Mouse (Mus musculus): ENCODE results near the gene Olfr61. TPM values are rescaled to one million over a fixed set of nuclear protein-coding genes. Genes with fewer than 3 reads are reported as not detected.
"Not testable (repeated sequence)": the region's sequence is repeated elsewhere in the genome, so short reads cannot be mapped to it uniquely, and the experiment has no call there.

Gene Olfr61
- polyA plus RNA-seq (2012; ENCODE audit: insufficient read depth, low replicate concordance): not detected in 2 replicates

DNA sequence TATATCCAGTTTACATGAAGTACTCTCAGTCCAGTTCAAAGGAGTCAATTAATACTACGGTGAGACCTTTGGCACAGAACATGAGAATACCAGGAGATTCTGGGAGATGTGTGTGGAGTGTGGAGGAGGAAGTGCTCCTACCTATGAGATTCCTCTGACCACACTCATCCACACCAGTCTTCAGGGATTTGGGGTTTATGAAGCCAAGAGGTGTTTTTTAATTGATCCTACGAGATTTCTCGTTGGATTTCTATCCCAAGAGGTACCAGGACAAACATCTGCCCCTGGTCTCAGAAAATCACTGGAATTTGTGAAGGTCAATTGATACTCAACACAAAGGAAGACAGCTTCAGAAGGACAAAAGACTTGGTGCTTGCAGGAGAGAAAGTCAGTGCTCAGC, at the start of gene Olfr61:
Olfr61 (plus strand) TSS at position 301 of the 400 bp plus-strand sequence.
- not testable (repeated sequence) for H3K36me3 ChIP-seq (replicated peaks; ENCODE audit: low read length); H3K4me3 ChIP-seq (replicated peaks); H3K9me3 ChIP-seq; H3K27me3 ChIP-seq (replicated peaks); H3K4me1 ChIP-seq

DNA sequence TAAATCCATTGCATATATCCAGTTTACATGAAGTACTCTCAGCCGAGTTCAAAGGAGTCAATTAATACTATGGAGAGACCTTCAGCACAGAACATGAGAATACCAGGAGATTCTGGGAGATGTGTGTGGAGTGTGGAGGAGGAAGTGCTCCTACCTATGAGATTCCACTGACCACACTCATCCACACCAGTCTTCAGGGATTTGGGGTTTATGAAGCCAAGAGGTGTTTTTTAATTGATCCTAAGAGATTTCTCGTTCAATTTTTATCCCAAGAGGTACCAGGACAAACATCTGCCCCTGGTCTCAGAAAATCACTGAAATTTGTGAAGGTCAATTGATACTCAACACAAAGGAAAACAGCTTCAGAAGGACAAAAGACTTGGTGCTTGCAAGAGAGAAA, 27.8 kb upstream of the Olfr61 start, which contains the start of gene Olfr46:
Olfr46 (plus strand) TSS at position 301 of the 400 bp plus-strand sequence.
- not testable (repeated sequence) for H3K9me3 ChIP-seq; H3K4me3 ChIP-seq (replicated peaks); H3K27me3 ChIP-seq (replicated peaks); H3K4me1 ChIP-seq; H3K36me3 ChIP-seq (replicated peaks; ENCODE audit: low read length)

DNA sequence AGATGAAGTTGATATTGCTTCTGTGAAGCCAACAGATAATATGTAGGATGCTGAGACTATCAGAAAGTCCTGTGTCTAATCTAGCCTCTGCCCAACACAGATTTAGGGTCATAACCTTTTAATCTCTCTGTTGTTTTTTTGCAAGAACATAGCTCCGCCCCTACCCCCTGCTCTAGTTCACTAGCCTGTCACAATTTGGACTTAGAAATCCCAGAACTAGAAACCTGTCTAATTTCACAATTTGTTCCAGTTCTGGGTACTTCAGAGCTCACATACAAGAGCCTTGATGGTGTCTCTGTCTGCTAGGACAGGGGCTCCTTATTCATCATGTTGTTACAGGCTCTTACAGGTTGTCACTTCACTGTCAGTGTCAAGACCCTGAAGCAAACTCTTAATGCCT, 1.8 kb downstream of the Olfr61 start:
- H3K4me3 ChIP-seq (replicated peaks): no peak overlapping the region
- no peaks in the 10 kb centered on the region for H3K36me3 ChIP-seq (replicated peaks; ENCODE audit: low read length)
- H3K9me3 ChIP-seq: no peaks in the 10 kb centered on the region
- no peaks in the 10 kb centered on the region for H3K27me3 ChIP-seq (replicated peaks)
- no peaks in the 10 kb centered on the region for H3K4me1 ChIP-seq
- TF ChIP-seq FLI1 (IDR thresholded peaks at IDR 0.05; ENCODE audit: low read length) (no peak), GATA1 (IDR thresholded peaks at IDR 0.05; ENCODE audit: borderline replicate concordance, low read length) (no peak)

DNA sequence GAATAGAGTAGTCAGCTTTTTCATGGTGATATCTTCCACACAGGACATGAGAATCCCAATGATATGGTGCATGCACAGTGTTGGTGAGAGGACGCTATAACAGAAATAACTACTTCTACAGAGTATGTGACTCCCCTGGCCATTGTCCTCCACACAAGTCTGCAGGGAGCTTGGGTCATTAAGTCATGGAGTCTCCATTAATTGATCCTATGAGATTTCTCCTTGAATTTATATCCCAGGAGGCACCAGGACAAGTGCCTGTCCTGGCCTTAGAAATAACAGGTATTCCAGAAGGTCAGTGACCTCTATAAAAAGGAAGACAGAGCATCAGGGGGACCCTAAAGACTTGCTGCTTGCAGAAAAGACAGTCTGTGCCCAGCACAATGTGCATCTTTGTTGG, 17.4 kb downstream of the Olfr61 start, which contains the start of gene Olfr53:
Olfr53 (plus strand) TSS at position 301 of the 400 bp plus-strand sequence.
- no peaks in the 10 kb centered on the region for H3K4me1 ChIP-seq
- TF ChIP-seq FLI1 (IDR thresholded peaks at IDR 0.05; ENCODE audit: low read length) (no peak), GATA1 (IDR thresholded peaks at IDR 0.05; ENCODE audit: borderline replicate concordance, low read length) (no peak)
- no peaks in the 10 kb centered on the region for H3K27me3 ChIP-seq (replicated peaks)
- H3K4me3 ChIP-seq (replicated peaks): no peak within 1 kb of the TSS
- no peaks in the 10 kb centered on the region for H3K36me3 ChIP-seq (replicated peaks; ENCODE audit: low read length)
- no peaks in the 10 kb centered on the region for H3K9me3 ChIP-seq

DNA sequence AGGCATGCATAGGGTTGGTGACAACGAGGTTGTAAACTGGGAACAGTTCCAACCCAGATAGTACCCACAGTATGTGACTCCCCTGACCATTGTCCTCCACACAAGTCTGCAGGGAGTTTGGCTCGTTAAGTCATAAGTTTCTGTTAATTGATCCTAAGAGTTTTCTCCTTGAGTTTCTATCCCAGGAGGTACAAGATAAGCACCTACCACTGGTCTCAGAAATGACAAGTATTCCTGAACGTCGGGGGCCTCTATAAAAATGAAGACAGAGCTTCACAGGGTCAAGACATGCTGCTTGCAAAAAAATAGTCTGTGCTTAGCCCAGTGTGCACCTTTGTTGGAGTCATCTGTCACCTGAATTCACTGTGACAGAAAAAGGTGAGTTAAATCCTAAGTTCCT, 30.9 kb downstream of the Olfr61 start, which contains the start of gene Olfr539:
Olfr539 (plus strand) TSS at position 301 of the 400 bp plus-strand sequence.
- H3K36me3 ChIP-seq (replicated peaks; ENCODE audit: low read length): no peaks in the 10 kb centered on the region
- no peak for TF ChIP-seq FLI1 (IDR thresholded peaks at IDR 0.05; ENCODE audit: low read length)
- no peak for TF ChIP-seq GATA1 (IDR thresholded peaks at IDR 0.05; ENCODE audit: borderline replicate concordance, low read length)

DNA sequence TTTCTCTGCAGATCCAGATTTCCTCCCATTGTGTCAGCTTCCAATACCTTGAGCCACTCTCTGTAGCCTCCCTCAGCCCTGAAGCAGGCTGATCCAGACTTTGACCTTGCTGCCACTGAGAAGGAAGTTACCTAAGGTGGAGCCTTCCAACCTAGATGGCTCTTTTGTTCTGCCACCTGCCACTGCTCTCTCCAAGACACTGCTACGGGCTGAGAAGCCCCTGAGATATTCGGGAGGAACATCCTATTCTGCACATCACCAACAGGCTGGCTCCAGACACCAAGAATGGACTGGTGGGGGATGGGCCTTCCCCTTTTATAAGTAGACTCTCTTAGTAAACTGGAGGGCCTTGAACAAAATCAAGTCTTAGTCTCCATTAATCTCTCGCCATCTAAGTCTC, 41.9 kb downstream of the Olfr61 start:
- not testable (repeated sequence) for H3K27me3 ChIP-seq (replicated peaks); H3K4me3 ChIP-seq (replicated peaks); H3K4me1 ChIP-seq; H3K9me3 ChIP-seq; H3K36me3 ChIP-seq (replicated peaks; ENCODE audit: low read length)

More for the DNA sequence above, 30.9 kb downstream of the Olfr61 start, which contains the start of gene Olfr539:
- H3K9me3 ChIP-seq: no peaks in the 10 kb centered on the region
- no peaks in the 10 kb centered on the region for H3K4me1 ChIP-seq
- no peak within 1 kb of the TSS for H3K4me3 ChIP-seq (replicated peaks)
- no peaks in the 10 kb centered on the region for H3K27me3 ChIP-seq (replicated peaks)

GRCm38 (mm10) chr7:140675863-140676262, 47.1 kb downstream of the Olfr61 start:
- TF ChIP-seq FLI1 (IDR thresholded peaks at IDR 0.05; ENCODE audit: low read length): no peak
- TF ChIP-seq GATA1 (IDR thresholded peaks at IDR 0.05; ENCODE audit: borderline replicate concordance, low read length): no peak
- no peak overlapping the region for H3K4me3 ChIP-seq (replicated peaks)
- H3K9me3 ChIP-seq: peaks cover 19% of the 10 kb centered on the region
- no peaks in the 10 kb centered on the region for H3K4me1 ChIP-seq
- H3K36me3 ChIP-seq (replicated peaks; ENCODE audit: low read length): no peaks in the 10 kb centered on the region
- H3K27me3 ChIP-seq (replicated peaks): peaks cover 5% of the 10 kb centered on the region

GRCm38 (mm10) chr7:140679591-140679990, 50.8 kb downstream of the Olfr61 start:
- peaks cover 14% of the 10 kb centered on the region for H3K9me3 ChIP-seq
- H3K36me3 ChIP-seq (replicated peaks; ENCODE audit: low read length); H3K27me3 ChIP-seq (replicated peaks): not testable (repeated sequence)

DNA sequence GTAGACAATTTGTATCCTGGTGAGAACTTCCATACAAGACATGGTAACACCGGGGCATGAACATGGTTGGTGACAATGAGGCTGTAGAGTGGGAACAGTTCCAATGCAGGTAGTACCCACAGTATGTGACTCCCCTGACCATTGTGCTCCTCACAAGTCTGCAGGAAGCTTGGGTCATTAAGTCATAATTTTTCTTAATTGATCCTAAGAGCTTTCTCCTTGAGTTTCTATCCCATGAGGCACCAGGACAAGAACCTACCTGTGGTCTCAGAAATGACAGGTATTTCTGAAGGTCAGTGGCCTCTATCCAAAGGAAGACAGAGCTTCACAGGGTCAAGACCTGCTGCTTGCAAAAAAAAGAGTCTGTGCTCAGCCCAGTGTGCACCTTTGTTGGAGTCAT, 52.9 kb downstream of the Olfr61 start, which contains the start of gene Olfr45:
Olfr45 (plus strand) TSS at position 301 of the 400 bp plus-strand sequence.
- no peaks in the 10 kb centered on the region for H3K4me1 ChIP-seq
- H3K9me3 ChIP-seq: peaks cover 14% of the 10 kb centered on the region
- H3K27me3 ChIP-seq (replicated peaks): no peaks in the 10 kb centered on the region
- H3K36me3 ChIP-seq (replicated peaks; ENCODE audit: low read length): no peaks in the 10 kb centered on the region
- no peak within 1 kb of the TSS for H3K4me3 ChIP-seq (replicated peaks)
- no peak for TF ChIP-seq GATA1 (IDR thresholded peaks at IDR 0.05; ENCODE audit: borderline replicate concordance, low read length)
- TF ChIP-seq FLI1 (IDR thresholded peaks at IDR 0.05; ENCODE audit: low read length): no peak

More at GRCm38 (mm10) chr7:140679591-140679990, 50.8 kb downstream of the Olfr61 start:
- H3K4me3 ChIP-seq (replicated peaks); H3K4me1 ChIP-seq: not testable (repeated sequence)

Other genes with a start within 250 kb of the Olfr61 start
- gene Olfr531, start 226.1 kb upstream of the Olfr61 start, polyA plus RNA-seq (2012; ENCODE audit: insufficient read depth, low replicate concordance): not detected in 2 replicates
- gene Olfr532, start 207.3 kb upstream of the Olfr61 start, polyA plus RNA-seq (2012; ENCODE audit: insufficient read depth, low replicate concordance): not detected in 2 replicates
- gene Olfr533, start 165.6 kb upstream of the Olfr61 start, polyA plus RNA-seq (2012; ENCODE audit: insufficient read depth, low replicate concordance): not detected in 2 replicates
- not detected in 2 replicates for gene Olfr535, start 144.8 kb upstream of the Olfr61 start, polyA plus RNA-seq (2012; ENCODE audit: insufficient read depth, low replicate concordance)
- gene Olfr536, start 121.6 kb upstream of the Olfr61 start, polyA plus RNA-seq (2012; ENCODE audit: insufficient read depth, low replicate concordance): not detected in 2 replicates
- gene Olfr538, start 61.1 kb upstream of the Olfr61 start, polyA plus RNA-seq (2012; ENCODE audit: insufficient read depth, low replicate concordance): not detected in 2 replicates
- not detected in 2 replicates for gene Olfr46, start 27.7 kb upstream of the Olfr61 start, polyA plus RNA-seq (2012; ENCODE audit: insufficient read depth, low replicate concordance)
- gene Olfr53, start 17.5 kb downstream of the Olfr61 start, polyA plus RNA-seq (2012; ENCODE audit: insufficient read depth, low replicate concordance): not detected in 2 replicates
- not detected in 2 replicates for gene Olfr539, start 31.0 kb downstream of the Olfr61 start, polyA plus RNA-seq (2012; ENCODE audit: insufficient read depth, low replicate concordance)
- not detected in 2 replicates for gene Olfr45, start 53.0 kb downstream of the Olfr61 start, polyA plus RNA-seq (2012; ENCODE audit: insufficient read depth, low replicate concordance)
- not detected in 2 replicates for gene Olfr541, start 68.3 kb downstream of the Olfr61 start, polyA plus RNA-seq (2012; ENCODE audit: insufficient read depth, low replicate concordance)
- gene Cyp2e1, start 134.8 kb downstream of the Olfr61 start, polyA plus RNA-seq (2012; ENCODE audit: insufficient read depth, low replicate concordance): not detected in 2 replicates
- gene Syce1, start 158.9 kb downstream of the Olfr61 start, polyA plus RNA-seq (2012; ENCODE audit: insufficient read depth, low replicate concordance): 0.38 TPM in 1 of 2 replicates, not detected in the other
- gene Zfp941, start 193.2 kb downstream of the Olfr61 start, polyA plus RNA-seq (2012; ENCODE audit: insufficient read depth, low replicate concordance): 1.8 TPM in 1 of 2 replicates, not detected in the other
- not detected in 2 replicates for gene Urah, start 206.0 kb downstream of the Olfr61 start, polyA plus RNA-seq (2012; ENCODE audit: insufficient read depth, low replicate concordance)
- 1.1 TPM in 1 of 2 replicates, not detected in the other for gene Scgb1c1, start 216.6 kb downstream of the Olfr61 start, polyA plus RNA-seq (2012; ENCODE audit: insufficient read depth, low replicate concordance)
- gene Odf3, start 218.8 kb downstream of the Olfr61 start, polyA plus RNA-seq (2012; ENCODE audit: insufficient read depth, low replicate concordance): 0.13 TPM in 1 of 2 replicates, not detected in the other
- not detected in 2 replicates for gene Gm45785, start 227.4 kb downstream of the Olfr61 start, polyA plus RNA-seq (2012; ENCODE audit: insufficient read depth, low replicate concordance)
- 57.2 and 112 TPM in 2 replicates for gene Ric8a, start 228.0 kb downstream of the Olfr61 start, polyA plus RNA-seq (2012; ENCODE audit: insufficient read depth, low replicate concordance)
- gene Bet1l, start 228.6 kb downstream of the Olfr61 start, polyA plus RNA-seq (2012; ENCODE audit: insufficient read depth, low replicate concordance): 4.0 and 23.4 TPM in 2 replicates